Comparison of ENCODE assay signal across 19 mouse cellular contexts in the genomic region with DNA sequence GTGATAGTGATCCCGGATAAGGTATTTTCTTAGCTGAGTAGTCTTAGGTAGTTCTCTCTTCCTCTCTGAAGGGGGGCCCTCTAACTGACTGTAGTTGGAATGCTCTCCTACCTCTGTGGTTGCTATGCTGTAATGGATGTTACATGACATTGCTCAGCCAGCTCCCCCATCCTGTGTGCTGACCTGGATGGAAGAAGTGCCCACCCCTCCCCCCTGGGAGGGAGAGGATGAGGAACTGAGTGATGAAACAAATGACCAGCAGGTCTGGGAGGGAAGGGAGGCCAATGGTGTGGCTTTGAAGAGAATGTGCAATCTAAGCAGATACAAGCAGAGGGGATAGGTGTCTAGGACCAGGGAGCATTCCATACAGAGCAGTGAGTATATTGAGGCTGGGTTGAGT.
DNase-seq lines count a peak whose midpoint lies in the region; ATAC-seq and TF ChIP-seq lines count a peak whose summit lies in the region.
"Had no signal": no experiment of that assay in that cellular context is flagged by ENCODE, and none has a peak within 500 bp of the region (broad histone marks: within the 10 kb centered on the region; RNA-seq: fewer than 3 reads in every experiment).

No protein-coding gene starts in this region.

- TF ChIP-seq CTCF in spleen, adult 2 months (IDR thresholded peaks at IDR 0.05; ENCODE audit: extremely low read depth, insufficient read depth, insufficient read length, insufficient replicate concordance): no peak

- H3K4me2 ChIP-seq in hindbrain, embryonic 12.5 days (replicated peaks): no peak overlapping the region
- H3K4me2 ChIP-seq: embryonic facial prominence, embryonic 12.5 days; heart, embryonic 11.5 days; heart, embryonic 15.5 days; hindbrain, embryonic 14.5 days had no signal

- DNase-seq in spleen, adult 2 months (ENCODE audit: low read depth in 1 of 2, low spot score in 2 of 2): no peak
- no peak for DNase-seq in spleen, adult 12 weeks (ENCODE audit: low spot score)
- no peak for DNase-seq in cerebellum, adult 18-20 months
- DNase-seq: adrenal gland, postnatal 14 days; cerebellum, adult 2 months; cerebellum, postnatal 10 days; gastrocnemius, postnatal 10 days; heart, adult 2 months; heart, postnatal 14 days had no signal

- no peak overlapping the region for H3K9ac ChIP-seq in hindbrain, embryonic 12.5 days
- H3K9ac ChIP-seq: embryonic facial prominence, embryonic 12.5 days; heart, embryonic 15.5 days; hindbrain, embryonic 14.5 days had no signal

- H3K4me1 ChIP-seq in spleen, adult 2 months (ENCODE audit: control insufficient read depth, insufficient read depth, insufficient read length): peaks cover 40% of the 10 kb centered on the region; the same call in 1 of the 2 replicates
- H3K4me1 ChIP-seq in hindbrain, embryonic 12.5 days: no peaks in the 10 kb centered on the region
- H3K4me1 ChIP-seq: embryonic facial prominence, embryonic 12.5 days had no signal

- peak overlapping the region; percentile 6; the same call in 1 of the 2 replicates for H3K4me3 ChIP-seq in spleen, adult 2 months (ENCODE audit: extremely low read depth, insufficient read depth, insufficient read length)
- no peak overlapping the region for H3K4me3 ChIP-seq in hindbrain, embryonic 12.5 days
- H3K4me3 ChIP-seq: embryonic facial prominence, embryonic 12.5 days; heart, adult 2 months; heart, embryonic 15.5 days had no signal

- ATAC-seq in common myeloid progenitor, adult 5-6 weeks (replicated peaks; ENCODE audit: low read depth, poor library complexity, severe bottlenecking): 0 out of 2 replicates have a peak, but pooled peaks have one; percentile 11
- peak; percentile 52 for ATAC-seq in megakaryocyte progenitor cell, adult 5-6 weeks (replicated peaks; ENCODE audit: poor library complexity)
- no peak for ATAC-seq in inflammation-experienced regulatory T-cells, adult 6 months
- ATAC-seq in hindbrain, embryonic 12.5 days (ENCODE audit: low FRiP score): no peak
- ATAC-seq: forebrain, embryonic 16.5 days had no signal

- no peaks in the 10 kb centered on the region for H3K27me3 ChIP-seq in spleen, adult 2 months (ENCODE audit: control insufficient read depth, insufficient read depth, low read length)
- no peaks in the 10 kb centered on the region for H3K27me3 ChIP-seq in hindbrain, embryonic 12.5 days
- H3K27me3 ChIP-seq: embryonic facial prominence, embryonic 12.5 days; heart, embryonic 15.5 days had no signal

- TF ChIP-seq POLR2A in spleen, adult 2 months (IDR thresholded peaks at IDR 0.05; ENCODE audit: low read depth, low read length): no peak

- no peak overlapping the region for H3K27ac ChIP-seq in spleen, adult 2 months (ENCODE audit: insufficient read depth, low read length)
- no peak overlapping the region for H3K27ac ChIP-seq in hindbrain, embryonic 12.5 days
- H3K27ac ChIP-seq: embryonic facial prominence, embryonic 12.5 days; heart, adult 2 months; heart, embryonic 15.5 days; hindbrain, embryonic 14.5 days had no signal

- 47% methylated on average over 1 of the region's 1 CpGs for WGBS in spleen, adult 2 months
- 93% methylated on average over 1 of the region's 1 CpGs for WGBS in hindbrain, embryonic 12.5 days

- peaks cover 24% of the 10 kb centered on the region for H3K36me3 ChIP-seq in spleen, adult 2 months (ENCODE audit: control insufficient read depth, insufficient read depth, low read length)
- no peaks in the 10 kb centered on the region for H3K36me3 ChIP-seq in hindbrain, embryonic 12.5 days
- H3K36me3 ChIP-seq: G1E had no signal

- H3K9me3 ChIP-seq in hindbrain, embryonic 12.5 days (replicated peaks): peaks cover 4% of the 10 kb centered on the region; the same call in 1 of the 2 replicates
- H3K9me3 ChIP-seq: G1E; heart, embryonic 15.5 days had no signal

Comparison
In these comparisons a context has a peak if more than half of its experiments do, and no peak if none do; other contexts are left out.
1. ATAC-seq: peak in common myeloid progenitor, adult 5-6 weeks (single experiment) and megakaryocyte progenitor cell, adult 5-6 weeks (single experiment); none in inflammation-experienced regulatory T-cells, adult 6 months (single experiment) and hindbrain, embryonic 12.5 days (single experiment).